Mouse (Mus musculus): Measurements from ENCODE around the gene B4galt2. TPM values are rescaled to one million over a fixed set of nuclear protein-coding genes. Genes with fewer than 3 reads are reported as not detected.
A peak's percentile ranks its signal among the peaks of the same experiment; 100 is the strongest.

Gene B4galt2
- 1 to 10 TPM; 7.5 to 8.0 TPM for total RNA-seq (2021)
- long read RNA-seq, experiment 1, transcript B4galt2-201 (8 exons, 2,312 nt) = major isoform, 13 of 23 reads
- long read RNA-seq, experiment 1, partial matches to known transcripts = 6 of 23 reads
- long read RNA-seq, experiment 1, other reads (novel, unspliced or antisense) = 4 of 23 reads
- long read RNA-seq, experiment 2, transcript B4galt2-201 (8 exons, 2,312 nt) = major isoform, 13 of 24 reads
- long read RNA-seq, experiment 2, partial matches to known transcripts = 5 of 24 reads
- long read RNA-seq, experiment 2, other reads (novel, unspliced or antisense) = 6 of 24 reads

DNA sequence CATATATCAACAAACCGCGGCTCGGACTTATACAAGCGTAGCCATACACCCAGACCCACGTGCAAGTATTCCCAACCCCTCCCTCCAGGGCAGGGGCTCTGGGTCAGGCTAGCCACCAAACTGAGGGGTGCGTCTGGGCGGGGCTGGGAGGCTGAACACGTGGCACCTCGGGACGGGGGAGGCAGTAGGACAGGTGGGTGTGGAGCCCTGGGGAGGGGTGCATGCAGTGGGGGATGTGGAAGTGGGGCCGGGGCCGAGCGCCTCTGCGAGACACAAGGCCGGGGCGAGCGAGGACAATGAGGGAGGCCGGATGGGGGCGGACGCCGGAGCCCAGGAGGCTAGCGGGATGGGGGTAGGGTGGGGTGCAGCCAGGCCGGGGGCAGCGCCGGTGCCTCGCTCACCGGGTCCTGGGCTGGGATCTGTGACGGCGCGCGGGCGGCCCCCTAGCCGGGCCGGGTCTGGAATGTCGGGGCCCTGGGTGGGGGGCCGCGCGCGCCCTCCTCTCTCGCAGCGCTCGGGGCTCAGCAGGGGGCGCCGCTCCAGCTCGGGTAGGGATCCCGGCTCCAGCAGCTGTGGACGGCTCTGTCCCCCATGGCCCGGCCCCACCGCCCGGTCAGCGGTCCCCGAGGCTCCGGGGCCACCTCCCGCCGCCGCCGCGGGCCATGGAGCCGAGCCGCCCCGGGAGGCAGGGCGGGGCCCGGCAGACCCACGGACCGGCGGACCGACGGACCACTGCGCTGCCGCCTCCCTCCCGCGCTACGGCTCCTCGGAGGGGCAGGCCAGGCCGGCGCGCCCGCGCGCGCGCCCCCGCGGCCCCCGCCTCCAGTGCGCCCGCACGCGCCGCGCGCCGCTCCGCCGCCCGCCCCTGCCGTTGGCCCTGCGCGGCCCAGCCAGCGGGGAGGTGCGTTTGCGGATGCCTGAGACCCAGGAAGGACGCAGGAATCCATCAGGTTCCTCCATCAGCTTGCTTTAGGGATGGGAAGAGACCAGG lies at the start of gene B4galt2:
B4galt2 (minus strand) TSS at position 787 of the 991 bp plus-strand sequence.
- intact Hi-C loops (cut with DNase I) = no loop called here
- DNase-seq = peak; percentile 65 to 76

DNA sequence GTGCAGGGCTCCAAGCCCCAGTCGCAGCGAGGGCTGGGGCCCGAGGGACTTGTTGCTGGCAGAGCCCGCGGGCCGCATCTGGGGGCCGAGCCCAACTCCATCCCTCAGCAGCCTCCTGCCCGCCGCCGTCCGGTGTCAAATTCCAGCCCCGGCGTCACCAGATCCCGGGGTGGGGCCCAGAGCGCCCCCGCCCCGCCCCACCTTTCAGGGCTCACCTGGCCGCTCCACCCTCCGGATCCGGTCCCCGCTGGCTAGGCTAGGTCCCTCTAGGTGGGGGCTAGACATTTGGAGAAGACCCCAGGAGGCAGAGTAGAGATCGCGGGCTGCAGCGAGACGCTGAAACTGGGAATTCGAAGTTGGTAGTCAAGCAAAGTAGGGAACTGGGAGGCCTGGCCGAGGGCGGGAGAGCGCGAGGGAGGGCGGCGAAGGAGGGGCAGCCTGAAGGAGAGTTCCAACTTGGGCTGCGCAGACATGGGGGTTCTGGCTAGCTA lies 46.1 kb upstream of the B4galt2 start, which contains the start of gene Artn:
Artn (minus strand) TSS at position 373 of the 491 bp plus-strand sequence.
- DNase-seq = peak; percentile 24 to 27
- intact Hi-C loops (cut with DNase I) = loop anchor here (5.0 kb wide), 2 partner anchors 102 to 133 kb away; no protein-coding TSS in a partner anchor

DNA sequence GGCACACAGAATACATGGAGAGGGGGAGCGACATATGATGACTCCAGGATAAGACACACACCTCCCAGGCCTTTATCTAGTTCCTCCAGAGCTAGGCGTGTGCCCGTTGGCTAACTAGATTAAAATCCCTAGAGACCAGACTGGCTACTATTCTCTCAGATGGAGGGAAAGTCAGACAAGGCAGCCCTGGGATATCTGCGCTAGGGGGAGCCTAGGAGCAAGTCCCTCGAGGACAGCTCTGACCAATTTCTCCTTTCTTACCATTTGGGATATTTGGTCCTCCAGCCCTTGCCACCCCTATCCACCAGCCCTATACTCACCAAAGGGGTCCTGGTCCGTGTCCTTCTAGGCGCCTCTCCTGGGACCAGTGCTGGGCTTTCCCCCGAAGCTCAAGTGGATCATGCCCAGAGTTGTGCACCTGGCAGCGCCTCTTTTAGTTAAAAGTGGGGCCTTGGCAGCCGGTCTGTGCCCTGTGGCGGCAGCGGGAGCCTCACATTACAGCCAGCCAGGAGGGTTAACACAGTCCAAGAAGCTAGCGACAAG lies 45.5 kb upstream of the B4galt2 start:
- intact Hi-C loops (cut with DNase I) = loop anchor here (1.0 to 5.0 kb wide), 3 partner anchors 101 to 155 kb away; no protein-coding TSS in a partner anchor
- peak; percentile 43 to 63 for DNase-seq

DNA sequence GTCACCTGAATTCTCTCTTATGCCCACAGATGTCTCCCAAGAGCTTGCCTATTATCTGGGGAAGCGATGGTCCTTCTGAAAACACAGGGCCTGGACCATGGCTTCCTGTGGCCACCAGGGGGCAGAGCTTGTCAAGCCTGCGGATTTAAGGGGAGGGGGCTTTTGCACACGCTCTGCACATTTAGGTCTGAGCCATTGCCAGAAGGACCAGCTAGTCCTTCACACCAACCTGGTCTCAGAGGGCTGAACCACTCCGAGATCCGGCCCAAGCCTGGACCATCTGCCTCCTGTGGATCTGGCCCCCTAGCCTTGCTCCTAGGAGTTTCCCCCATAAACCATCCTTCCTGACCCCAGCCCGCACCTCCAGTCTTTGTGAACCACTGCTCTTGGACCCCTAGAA lies 44.9 kb upstream of the B4galt2 start:
- DNase-seq = peak; percentile 30 to 39
- intact Hi-C loops (cut with DNase I) = loop anchor here (1.0 to 5.0 kb wide), 3 partner anchors 101 to 155 kb away; no protein-coding TSS in a partner anchor

DNA sequence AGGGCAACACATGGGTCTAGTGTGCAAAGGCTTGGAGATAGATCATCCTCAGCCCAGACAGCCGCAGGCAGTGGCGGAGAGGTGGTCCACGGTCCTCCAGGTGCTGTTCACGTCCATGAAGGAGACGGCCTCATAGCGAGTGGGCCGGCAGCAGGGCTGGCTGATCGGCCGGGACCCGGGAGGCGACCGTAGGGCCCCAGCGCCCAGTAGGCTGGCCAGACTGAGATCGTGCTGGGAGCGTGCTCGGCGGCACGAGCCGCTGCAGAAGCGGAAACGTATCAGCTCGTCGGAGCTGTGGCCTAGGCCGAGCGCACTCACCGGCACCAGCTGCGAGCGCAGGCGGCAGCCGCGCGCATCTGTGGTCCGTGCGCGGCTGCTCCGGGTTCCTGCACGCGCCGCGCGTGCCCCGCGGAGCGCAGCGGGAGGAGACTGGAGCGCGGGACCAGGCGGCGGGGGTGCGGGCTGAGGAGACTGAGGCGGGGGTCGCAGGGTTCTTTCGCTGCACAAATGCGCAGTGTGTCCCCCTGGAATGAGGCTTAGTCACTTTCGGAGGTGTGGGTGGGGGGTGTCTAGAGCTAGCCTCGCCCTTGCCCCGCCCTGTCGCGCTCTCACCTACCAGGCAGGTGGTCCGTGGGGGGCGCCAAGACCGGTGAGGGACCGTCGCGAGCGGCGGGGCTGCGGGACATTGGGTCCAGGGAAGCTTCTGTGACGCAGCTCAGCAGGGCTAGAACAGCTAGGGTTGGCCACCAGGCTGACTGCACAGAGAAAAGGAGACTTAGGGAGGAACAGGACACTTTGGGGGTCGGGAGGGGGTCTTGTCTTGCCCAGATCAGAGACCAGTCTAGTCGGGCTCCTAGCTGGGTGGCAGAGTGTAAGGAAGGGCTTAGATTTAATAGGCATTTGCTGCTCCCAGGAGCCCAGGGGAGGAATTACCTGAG lies 43.5 kb upstream of the B4galt2 start:
- peak; percentile 51 to 54 for DNase-seq
- intact Hi-C loops (cut with DNase I) = loop anchor here (5.0 kb wide), 2 partner anchors 100 to 135 kb away; no protein-coding TSS in a partner anchor

DNA sequence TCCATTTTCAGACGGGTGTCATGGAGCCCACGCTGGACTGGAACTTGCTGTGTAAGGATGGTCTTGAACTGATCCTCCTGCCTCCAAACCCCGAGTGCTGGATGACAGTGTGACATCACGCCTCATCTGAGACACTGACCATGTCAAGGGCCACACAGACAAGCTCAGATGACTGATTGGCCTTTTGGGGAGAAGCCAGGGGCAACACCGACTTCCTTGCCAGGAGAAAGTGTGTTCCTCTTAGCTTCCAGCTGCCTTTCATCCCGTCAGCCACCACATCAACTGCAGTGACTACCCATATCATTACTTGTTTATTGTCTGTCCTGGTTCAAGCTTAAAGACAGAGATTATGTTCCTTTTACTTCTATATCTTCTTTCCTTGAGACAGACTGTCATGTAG lies 41.6 kb upstream of the B4galt2 start:
- DNase-seq = no peak
- intact Hi-C loops (cut with DNase I) = loop anchor here (5.0 kb wide), 2 partner anchors 98 to 137 kb away; no protein-coding TSS in a partner anchor

DNA sequence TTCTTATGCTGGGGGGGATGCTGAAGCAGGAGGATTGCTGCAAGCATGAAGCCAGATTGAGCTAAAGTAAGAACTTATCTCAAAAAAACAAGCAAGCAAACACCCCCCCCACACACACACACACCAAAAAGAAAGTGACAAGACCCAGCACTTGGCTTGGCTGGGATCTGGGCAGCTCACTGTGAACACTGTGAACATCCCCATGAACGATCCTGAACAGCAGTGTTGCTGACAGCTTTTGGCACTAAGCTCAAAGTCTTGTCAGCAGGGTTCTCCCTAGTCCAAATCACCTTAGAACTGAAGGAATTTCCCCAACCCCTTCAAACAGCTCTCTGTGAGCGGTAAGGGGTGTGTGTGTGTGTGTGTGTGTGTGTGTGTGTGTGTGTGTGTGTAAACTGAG lies 40.2 kb upstream of the B4galt2 start:
- intact Hi-C loops (cut with DNase I) = no loop called here
- no peak for DNase-seq

DNA sequence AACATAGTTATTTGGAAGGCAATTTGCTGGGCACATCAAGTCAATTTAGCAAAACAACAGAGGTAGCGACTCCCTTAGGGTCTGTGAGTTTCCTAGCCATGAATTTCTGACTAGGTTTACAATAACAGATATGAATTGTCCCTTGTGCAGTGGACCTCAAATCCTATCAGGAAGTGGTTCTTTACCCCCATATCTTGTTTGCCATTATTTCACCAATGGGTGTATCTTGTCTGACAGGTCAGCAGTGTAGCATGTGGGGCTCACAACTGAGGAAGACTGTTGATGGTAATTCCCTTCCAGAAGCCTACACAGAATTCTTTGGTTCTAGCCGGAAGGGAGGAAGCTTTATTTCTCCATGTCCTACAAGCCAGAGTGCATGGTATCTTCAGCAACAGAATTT lies 38.1 kb upstream of the B4galt2 start:
- no peak for DNase-seq
- intact Hi-C loops (cut with DNase I) = no loop called here

DNA sequence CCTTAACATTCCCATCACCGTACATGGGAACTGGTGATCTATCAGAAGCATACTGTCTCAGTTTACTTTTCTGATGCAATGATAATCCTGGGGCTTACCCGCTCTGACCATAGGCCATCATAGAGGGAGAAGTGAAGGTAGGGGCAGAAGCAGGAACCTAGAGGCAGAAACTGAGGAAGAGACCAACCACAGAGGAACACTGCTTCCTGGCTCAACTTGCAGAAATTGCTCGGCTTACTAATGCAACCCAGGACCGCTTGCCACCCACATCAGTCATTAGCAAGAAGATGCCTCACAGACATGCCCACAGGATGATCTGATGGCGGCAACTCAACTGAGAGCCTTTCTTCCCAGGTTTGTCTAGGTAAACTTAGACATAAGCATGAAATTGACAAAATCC lies 35.5 kb upstream of the B4galt2 start:
- intact Hi-C loops (cut with DNase I) = no loop called here
- no peak for DNase-seq

DNA sequence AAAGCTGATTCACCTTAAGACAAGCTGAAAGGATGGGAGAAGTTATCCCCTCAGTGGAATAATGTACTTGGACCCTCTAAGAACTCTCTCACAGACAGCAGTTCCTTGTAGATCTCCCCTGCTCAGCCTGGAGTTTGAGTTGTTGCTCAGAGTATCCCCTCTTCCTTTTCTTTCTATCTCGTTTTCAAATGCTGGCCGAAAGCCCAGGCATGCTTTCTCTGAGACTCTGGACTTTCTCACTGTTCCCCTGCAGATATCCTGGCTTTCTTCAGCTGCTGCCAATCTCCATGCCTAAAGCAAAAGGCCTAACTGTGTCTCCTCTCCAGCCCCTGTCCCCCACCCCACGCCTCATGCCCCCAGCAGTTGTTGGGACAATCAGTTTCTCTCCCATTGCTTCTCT lies 35.0 kb upstream of the B4galt2 start:
- peak in 1 of 2 experiments; percentile 44 for DNase-seq
- intact Hi-C loops (cut with DNase I) = no loop called here

DNA sequence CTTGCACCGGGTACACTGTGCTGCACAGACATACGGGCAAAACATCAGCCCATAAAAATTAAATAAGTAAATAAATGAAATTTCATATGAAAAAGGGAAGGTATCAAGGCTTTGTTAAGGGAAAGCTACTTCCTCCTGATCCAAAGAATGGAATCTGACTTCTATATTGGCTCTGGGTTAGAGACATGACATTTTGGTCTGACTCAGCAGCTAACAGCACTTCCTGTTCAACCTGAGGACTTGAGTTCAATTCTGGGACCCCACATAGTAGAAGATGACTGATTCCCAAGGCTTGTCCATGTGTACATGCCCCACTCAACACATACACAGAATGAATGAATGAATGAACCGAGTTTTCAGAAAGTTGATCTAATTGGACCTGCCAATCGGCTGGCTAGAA lies 34.6 kb upstream of the B4galt2 start:
- intact Hi-C loops (cut with DNase I) = no loop called here
- DNase-seq = no peak

DNA sequence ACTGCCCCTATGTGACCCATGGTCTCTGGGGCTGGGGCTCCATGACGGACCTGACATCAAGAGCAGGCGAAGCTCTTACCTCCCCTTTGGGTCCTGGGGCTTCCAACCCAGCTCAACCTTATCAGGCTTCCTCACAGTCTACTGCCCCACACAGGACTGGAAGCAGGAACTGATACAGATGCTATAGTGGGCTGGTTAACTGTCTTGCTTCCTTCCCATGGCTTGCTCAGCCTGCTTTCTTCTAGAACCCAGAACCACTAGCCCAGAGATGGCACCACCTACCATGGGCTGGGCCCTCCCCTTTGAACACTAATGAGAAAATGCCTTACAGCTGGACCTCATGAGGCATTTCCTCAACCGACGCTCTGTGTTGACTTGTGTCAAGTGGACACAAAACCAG lies 34.1 kb upstream of the B4galt2 start:
- DNase-seq = no peak
- intact Hi-C loops (cut with DNase I) = no loop called here

DNA sequence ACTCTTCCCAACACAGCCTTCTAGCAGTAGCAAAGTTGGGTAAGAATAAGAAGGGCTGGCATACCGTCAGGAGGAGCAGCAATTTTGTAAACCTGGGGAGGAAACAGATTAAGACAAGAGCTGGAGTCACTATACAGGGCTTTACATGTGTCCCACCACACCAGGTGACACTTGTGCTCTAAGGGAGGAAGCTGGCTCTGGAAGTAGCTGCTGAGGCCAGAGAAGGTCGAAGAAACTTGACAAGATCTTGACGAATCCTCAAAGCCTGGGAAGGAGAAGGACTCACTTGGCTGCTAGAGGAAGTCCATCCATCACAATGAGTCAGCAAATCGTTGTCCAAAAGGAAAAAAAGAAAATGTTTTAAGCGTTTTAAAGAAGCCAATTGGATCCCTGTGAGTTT lies 33.1 kb upstream of the B4galt2 start:
- intact Hi-C loops (cut with DNase I) = no loop called here
- DNase-seq = no peak

DNA sequence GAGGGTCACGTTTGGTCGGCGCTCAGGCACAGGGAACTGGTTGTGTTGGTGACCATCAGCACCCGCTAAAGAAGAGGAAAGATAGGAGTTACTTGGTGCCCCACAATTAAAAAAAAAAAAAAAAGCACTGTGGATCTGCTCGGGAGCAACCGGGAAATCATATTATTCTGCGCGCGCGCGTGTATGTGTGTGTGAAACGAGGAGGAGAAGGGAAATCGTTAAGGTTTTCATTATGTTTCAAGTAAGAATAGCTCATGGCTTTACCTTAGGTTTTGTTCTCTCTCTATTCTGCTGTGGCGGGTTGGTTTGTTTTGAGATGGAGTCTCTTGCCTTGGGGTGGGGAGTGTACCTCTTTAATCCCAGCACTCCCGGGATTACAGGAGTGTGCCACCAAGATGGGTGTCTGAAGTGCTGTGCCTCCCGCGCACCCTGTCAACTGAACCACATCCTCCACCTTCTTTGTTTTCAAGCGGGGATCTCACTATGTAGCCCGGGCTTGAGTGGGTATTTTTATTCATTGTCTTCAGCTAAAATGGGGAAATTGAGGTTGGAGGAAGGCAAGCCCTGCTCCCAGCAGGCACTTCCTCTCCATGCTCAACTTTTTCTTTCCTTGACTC lies 32.3 kb upstream of the B4galt2 start:
- intact Hi-C loops (cut with DNase I) = loop anchor here (2.0 kb wide), 1 partner anchor 23 kb away; the partner anchor contains the start of gene Dph2

DNA sequence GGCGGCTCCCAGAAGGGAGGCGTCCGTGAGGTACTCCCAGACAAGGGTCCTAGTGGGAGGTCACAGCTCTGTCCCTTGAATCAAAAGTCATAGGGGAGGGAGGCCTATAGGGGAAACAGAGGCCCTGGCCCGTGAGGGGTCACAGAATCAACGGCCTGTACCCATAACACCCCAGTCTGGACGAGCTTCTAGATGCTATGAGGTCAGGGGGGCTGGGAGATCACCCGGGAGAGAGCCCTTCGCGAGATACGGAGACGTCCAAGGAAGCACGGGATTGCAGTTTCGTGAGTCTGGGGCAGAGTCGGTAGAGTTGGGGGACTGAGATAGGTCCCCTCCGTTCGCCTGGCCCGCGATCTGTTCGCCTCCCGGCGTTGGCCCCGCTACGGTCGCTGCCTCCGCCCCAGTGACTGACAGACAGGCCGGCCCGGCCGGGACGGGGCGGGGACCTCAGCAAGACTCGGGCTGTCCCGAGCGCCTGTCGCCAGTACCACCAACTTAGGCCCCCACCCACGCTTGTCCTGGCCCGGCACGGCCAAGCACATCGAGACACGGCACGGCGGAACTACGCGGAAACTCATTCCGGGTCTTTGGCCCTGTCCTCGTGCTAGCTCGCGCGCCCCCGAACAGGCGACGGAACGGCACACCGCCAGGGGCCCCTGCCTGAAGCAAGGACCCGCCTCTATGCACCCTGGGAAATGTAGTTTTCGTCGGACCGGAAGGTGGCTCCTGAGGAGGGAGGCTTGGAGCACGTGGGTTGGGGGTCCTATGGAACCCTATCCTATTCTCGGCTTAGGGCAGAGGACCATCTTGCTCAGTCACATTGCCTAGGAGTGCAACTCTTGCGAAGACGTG lies 31.5 kb upstream of the B4galt2 start, which contains the start of gene Ipo13:
Ipo13 (minus strand) TSS at position 409 of the 852 bp plus-strand sequence.
- DNase-seq = peak; percentile 92 to 94
- intact Hi-C loops (cut with DNase I) = loop anchor here (2.0 kb wide), 1 partner anchor 22 kb away; the partner anchor contains the start of gene Dph2

More for the DNA sequence above, 32.3 kb upstream of the B4galt2 start:
- DNase-seq = no peak

DNA sequence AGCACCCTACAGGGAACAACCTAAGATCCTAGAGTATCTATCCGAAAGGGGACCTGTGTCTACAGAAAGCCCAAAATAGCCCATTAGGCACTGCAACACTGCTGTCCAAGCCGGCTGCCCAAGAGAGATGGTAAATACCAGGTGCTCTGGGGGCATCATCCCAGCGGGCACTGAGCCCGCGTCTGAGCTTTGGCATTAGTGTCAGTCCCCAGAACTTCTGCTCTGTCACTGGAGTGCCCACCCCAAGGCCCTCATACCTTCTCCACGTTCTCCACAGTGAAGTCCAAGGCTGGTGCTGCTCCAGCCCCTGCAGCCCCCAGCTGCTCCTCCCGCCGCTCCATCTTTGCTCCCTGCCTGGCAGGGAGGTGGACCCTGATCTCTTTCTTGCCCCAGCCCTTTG lies 30.7 kb upstream of the B4galt2 start:
- intact Hi-C loops (cut with DNase I) = loop anchor here (2.0 kb wide), 1 partner anchor 21 kb away; the partner anchor contains the start of gene Dph2
- DNase-seq = peak in 1 of 2 experiments; percentile 29

DNA sequence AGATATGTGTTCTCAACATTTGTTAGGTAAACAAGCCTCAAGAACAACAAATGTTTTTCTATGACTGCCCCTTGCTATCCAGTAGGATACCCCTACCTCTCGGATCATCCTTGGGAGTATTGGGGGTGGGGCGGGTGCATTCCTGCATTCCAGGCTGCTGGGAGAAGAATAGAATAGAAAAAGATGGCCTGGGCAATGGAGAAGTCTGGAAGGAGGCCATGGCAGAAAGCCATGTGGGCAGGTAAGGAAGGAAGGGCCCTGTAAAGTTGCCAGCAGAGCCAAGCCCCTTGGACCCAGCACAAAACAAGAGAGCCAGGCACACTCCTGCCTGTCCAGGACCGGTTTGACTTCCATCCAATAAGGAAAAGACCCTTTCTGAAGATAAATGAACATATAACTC lies 30.1 kb upstream of the B4galt2 start:
- peak; percentile 30 to 51 for DNase-seq
- intact Hi-C loops (cut with DNase I) = no loop called here

Data from heart, postnatal 14 days (tissue).